Mouse (Mus musculus) ES-E14 (cell line): ENCODE measurements around the gene Parp14.

Experiments
- HCFC1 ChIP-seq: IDR thresholded peaks from 2 replicates; pipeline ENCODE4 v1.6.1; 2012; ENCODE audit warnings: low read length, inconsistent platforms, borderline replicate concordance; ENCODE audit not compliant: insufficient read depth
- MAFK ChIP-seq: IDR thresholded peaks from 2 replicates; pipeline ENCODE4 v1.6.1; 2014; ENCODE audit warnings: mild to moderate bottlenecking, low read depth, low read length, inconsistent platforms; ENCODE audit not compliant: insufficient read depth
- ZC3H11A ChIP-seq: IDR thresholded peaks from 2 replicates; pipeline ENCODE4 v1.6.1; 2012; ENCODE audit warnings: low read depth, mild to moderate bottlenecking, inconsistent platforms, low read length, borderline replicate concordance
- ZNF384 ChIP-seq: IDR thresholded peaks from 2 replicates; pipeline ENCODE4 v1.6.1; 2012; ENCODE audit warnings: low read depth, low read length, inconsistent platforms

GRCm38 (mm10) chr16:35817255-35818089, 53.9 kb downstream of the Parp14 start:
- TF ChIP-seq ZNF384 (no peak), HCFC1 (no peak), MAFK (no peak), ZC3H11A (no peak; the same call in 1 of the 2 replicates)
